Mouse (Mus musculus): ENCODE measurements around the gene Dcaf11.

The Dcaf11 gene

DNA sequence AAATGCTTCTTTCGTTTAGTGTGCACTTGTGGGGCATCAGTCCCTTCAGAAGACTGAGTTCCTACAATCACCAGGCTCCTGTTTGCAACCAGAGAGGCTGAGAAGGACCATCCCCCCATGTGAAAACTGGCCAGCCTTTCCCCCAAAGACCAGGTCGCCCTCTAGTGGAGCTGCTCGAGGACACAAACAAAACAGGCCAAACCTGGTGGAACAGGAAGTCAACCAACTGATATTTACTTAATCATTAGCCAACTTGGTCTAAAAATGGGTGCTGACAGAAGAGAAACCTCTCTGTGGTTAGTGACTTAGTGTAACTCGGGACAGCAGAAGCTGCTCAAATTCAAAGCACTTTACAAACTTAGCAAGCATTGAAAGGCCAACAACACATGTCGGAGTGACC lies 2.8 kb upstream of the Dcaf11 start:
- DNase-seq (ENCODE audit: low read depth, low spot score): peak; percentile 59

DNA sequence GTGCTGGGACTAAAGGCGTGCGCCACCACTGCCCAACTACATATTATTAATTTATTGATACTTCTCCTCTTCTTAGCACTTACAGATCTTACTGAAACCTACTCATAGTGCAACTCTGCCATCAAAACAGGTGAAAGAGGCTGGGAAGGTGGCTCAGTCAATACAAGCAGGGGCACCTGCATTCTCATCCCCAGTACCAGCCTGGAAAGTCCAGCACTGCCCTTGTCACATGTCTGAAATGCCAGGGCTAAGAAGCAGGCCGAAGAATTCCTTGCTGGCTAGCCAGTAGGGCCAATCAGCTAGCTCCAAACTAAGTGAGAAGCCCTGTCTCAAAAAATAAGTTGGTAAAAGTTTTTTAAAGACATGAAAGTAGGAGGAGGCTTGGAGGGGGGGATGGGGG lies 2.2 kb upstream of the Dcaf11 start:
- DNase-seq (ENCODE audit: low read depth, low spot score): no peak

DNA sequence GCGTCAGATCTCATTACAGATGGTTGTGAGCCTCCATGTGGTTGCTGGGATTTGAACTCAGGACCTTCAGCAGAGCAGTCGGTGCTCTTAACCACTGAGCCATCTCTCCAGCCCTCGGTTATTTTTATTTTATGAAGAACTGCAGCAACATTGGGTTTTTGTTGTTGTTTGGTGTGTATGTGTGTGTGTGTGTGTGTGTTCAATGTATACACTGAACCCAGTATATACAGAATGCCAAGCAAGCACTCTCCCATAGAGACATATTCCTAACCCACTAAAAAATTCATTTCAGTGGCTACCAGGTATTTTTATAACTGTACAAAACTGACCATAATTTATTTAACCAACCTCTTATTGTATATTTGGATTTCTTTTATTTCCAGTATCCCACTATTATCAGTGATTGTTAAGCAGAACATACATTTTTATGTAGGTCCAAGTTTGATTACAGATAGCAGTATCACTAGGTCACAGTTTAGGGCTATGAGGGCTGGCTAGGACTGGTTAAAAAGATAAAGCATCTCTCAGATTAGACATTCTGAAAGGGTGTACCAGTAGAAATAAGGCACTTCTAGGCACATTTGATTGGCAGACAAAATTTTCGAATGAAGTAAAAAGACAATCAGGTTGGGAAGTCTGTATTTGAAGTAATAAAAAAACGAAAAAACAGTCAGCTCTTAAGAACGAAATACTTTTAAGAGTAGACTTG lies 912 bp upstream of the Dcaf11 start:
- peak; percentile 58 for DNase-seq (ENCODE audit: low read depth, low spot score)

GRCm38 (mm10) chr14:55560202-55561073 lies 632 bp downstream of the Dcaf11 start, which contains the start of gene A730061H03Rik:
A730061H03Rik (minus strand) TSS chr14:55560406.
- DNase-seq (ENCODE audit: low read depth, low spot score): peak; percentile 97

DNA sequence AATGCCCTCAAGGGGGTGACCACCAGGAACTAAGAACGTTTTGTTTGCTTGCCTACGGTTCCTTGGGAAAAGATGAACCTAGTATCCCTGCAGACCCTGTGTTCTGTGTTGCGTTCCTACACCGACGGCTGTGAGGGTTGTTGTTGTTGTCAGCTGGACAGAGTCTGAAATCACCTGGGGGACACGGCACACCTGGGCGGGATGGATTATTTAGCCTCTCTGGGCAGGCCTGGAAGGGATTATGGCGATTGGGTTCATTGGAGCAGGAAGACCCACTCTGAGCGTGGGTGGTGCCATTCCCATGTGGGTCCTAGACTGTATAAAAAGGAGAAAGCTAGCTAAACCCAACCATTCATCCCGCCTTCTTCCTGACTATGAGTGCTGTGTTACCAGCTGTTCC lies 2.1 kb downstream of the Dcaf11 start:
- DNase-seq (ENCODE audit: low read depth, low spot score): no peak

- no peak for DNase-seq (ENCODE audit: low read depth, low spot score)
These were observed 3.4 kb downstream of the Dcaf11 start for GRCm38 (mm10) chr14:55563249-55563648.

DNA sequence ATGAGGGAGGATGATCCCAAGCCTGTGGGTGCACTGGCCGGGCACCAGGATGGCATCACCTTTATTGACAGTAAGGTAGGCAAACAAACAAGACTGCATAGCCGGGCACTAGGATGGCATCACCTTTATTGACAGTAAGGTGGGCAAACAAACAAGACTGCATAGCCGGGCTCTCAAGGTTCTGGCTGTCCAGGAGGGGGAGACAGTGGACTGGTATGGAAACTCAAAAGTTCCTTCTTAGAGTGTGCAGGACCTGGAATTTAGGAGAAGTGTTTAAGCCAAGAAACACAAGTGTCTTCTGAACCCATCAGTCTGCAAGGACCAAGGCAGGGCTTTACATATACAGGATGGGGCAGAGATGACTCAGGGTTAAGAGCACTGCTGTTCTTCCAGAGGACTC lies 5.9 kb downstream of the Dcaf11 start:
- no peak for DNase-seq (ENCODE audit: low read depth, low spot score)

- no peak for DNase-seq (ENCODE audit: low read depth, low spot score)
These were observed 7.7 kb downstream of the Dcaf11 start for GRCm38 (mm10) chr14:55567496-55567895.

DNA sequence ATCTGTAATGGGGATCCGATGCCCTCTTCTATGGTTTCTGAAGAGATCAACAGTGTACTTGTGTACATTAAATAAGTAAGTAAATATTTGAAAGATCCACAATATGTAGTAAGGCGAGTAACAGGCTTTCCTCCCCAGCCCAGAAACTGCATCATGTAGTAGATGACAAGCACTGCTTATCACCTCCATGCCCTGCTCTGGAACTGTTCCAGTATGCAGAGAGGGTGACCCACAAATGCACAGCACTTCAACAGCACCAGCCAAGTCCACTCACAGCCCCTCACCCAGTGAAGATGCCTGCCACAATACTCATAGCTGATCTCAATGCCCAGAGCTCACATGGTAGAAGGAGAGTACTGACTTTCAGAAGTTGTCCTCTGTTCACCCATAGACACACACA lies 10.8 kb downstream of the Dcaf11 start:
- no peak for DNase-seq (ENCODE audit: low read depth, low spot score)

- DNase-seq (ENCODE audit: low read depth, low spot score): no peak
These were observed 12.0 kb downstream of the Dcaf11 start for GRCm38 (mm10) chr14:55571760-55572159.

GRCm38 (mm10) chr14:55575302-55575701 lies 15.5 kb downstream of the Dcaf11 start, which contains the start of gene Fitm1:
Fitm1 (plus strand) TSS chr14:55575617.
- no peak for DNase-seq (ENCODE audit: low read depth, low spot score)

- DNase-seq (ENCODE audit: low read depth, low spot score): no peak
These were observed 15.9 kb downstream of the Dcaf11 start for GRCm38 (mm10) chr14:55575711-55576110.

- DNase-seq (ENCODE audit: low read depth, low spot score): no peak
These were observed 16.6 kb downstream of the Dcaf11 start for GRCm38 (mm10) chr14:55576376-55576775.

- no peak for DNase-seq (ENCODE audit: low read depth, low spot score)
These were observed 18.3 kb downstream of the Dcaf11 start, which contains the start of gene Psme1 for GRCm38 (mm10) chr14:55577871-55578667. Psme1 (plus strand) TSS chr14:55578123.

DNA sequence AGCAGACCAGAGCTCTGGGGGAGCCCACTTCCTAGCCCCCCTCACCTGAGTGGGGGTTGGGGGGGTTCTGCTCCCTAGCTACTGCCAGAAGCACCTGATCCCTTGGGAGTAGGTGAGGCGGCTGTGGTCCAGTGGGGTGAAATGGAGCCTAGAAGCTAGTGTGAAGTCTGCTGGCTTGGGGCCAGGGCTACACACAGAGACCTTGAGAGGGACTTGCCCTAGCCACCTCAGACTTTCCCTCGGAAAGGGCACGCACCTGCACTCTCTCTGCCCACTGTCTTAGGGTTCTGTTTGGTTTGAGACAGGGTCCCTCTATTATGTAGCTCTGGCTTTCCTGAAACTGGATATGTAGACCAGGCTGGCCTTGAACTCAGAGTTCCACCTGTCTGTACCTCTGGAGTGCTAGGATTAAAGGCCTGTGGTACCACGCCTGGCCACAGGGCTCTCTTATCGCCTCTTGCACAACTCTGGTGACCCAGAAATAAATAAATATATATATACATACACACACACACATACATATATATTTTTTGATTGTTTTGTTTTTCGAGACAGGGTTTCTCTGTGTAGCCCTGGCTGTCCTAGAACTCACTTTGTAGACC lies 19.0 kb downstream of the Dcaf11 start:
- DNase-seq (ENCODE audit: low read depth, low spot score): no peak

GRCm38 (mm10) chr14:55579511-55580496 lies 20.0 kb downstream of the Dcaf11 start:
- no peak for DNase-seq (ENCODE audit: low read depth, low spot score)

- no peak for DNase-seq (ENCODE audit: low read depth, low spot score)
These were observed 20.9 kb downstream of the Dcaf11 start for GRCm38 (mm10) chr14:55580731-55581130.

DNA sequence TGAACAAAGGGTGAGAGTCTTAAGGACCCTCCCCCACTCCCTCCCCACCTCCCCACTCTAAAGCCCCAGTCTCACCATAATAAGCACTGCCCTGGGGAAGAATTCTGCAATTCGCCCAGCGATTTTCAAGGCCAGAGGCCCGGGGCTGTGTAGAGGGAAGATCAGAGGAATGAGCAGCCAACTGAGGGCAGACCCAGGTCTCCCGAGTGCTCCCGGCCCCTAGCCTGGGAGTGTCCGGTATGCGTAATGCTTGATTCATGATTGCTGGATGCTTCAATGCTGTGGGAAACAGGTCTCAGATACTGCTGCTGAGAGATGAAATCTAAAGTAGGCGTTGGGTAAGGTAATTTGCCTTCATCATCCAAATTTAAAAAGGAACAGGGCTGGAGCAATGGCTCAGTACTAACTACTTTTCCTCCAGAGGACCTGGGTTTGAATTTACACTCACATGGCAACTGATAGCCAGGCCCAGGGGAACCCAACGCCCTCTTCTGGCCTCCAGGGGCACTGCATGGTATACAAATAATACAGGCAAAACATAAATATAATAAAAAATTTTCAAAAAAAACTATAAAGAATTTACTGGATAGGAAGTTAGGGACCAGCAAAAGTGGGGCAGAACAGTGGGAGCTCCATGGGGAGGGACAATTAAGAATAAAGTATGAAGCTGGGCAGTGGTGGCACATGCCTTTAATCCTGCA lies 22.3 kb downstream of the Dcaf11 start:
- DNase-seq (ENCODE audit: low read depth, low spot score): no peak

- no peak for DNase-seq (ENCODE audit: low read depth, low spot score)
These were observed 24.5 kb downstream of the Dcaf11 start for GRCm38 (mm10) chr14:55584303-55584701.
